Mouse (Mus musculus): ENCODE results near the gene Snx5. TPM values are rescaled to one million over a fixed set of nuclear protein-coding genes. Genes with fewer than 3 reads are reported as not detected.

The Snx5 gene
- polyA plus RNA-seq, 1 experiment from 2014 or later: 62.8 TPM

DNA sequence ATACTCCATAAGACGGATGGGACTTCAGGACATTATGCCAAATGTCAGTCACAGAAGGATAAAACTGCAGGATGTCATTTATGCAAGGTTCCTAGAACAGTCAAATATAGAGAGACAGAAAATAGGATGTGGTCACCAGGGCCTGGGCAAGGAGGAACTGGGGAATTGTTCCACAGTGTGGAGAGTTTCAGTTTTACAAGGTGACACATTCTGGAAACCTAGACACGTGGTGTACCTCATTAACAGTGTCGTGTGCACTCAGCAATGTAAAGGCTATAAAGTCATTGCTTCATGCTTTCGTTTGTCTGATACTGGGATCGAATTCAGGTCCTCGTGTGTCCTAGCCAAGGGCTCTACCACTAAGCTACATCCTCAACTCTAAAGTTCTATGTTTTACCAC lies 56.9 kb downstream of the Snx5 start:
- 92% methylated on average over 6 of the region's 6 CpGs for WGBS

GRCm38 (mm10) chr2:144209425-144209824 lies 61.3 kb downstream of the Snx5 start:
- no peak for ATAC-seq (replicated peaks)
- H3K4me2 ChIP-seq: no peak overlapping the region
- H3K36me3 ChIP-seq (replicated peaks): no peaks in the 10 kb centered on the region
- H3K4me1 ChIP-seq: no peaks in the 10 kb centered on the region
- H3K4me3 ChIP-seq: no peak overlapping the region
- 90% methylated on average over 3 of the region's 3 CpGs for WGBS
- no peaks in the 10 kb centered on the region for H3K27me3 ChIP-seq (replicated peaks)
- no peak overlapping the region for H3K27ac ChIP-seq
- no peaks in the 10 kb centered on the region for H3K9me3 ChIP-seq
- no peak overlapping the region for H3K9ac ChIP-seq

More for the DNA sequence above, 56.9 kb downstream of the Snx5 start:
- Histone ChIP-seq H3K4me2 (no peak overlapping the region), H3K27ac (no peak overlapping the region), H3K9me3 (no peaks in the 10 kb centered on the region), H3K27me3 (replicated peaks) (no peaks in the 10 kb centered on the region), H3K9ac (no peak overlapping the region), H3K4me3 (no peak overlapping the region), H3K4me1 (peaks cover 10% of the 10 kb centered on the region), H3K36me3 (replicated peaks) (no peaks in the 10 kb centered on the region)
- no peak for ATAC-seq (replicated peaks)

- Histone ChIP-seq H3K9ac (no peak overlapping the region), H3K36me3 (replicated peaks) (no peaks in the 10 kb centered on the region), H3K4me2 (no peak overlapping the region), H3K27me3 (replicated peaks) (no peaks in the 10 kb centered on the region), H3K27ac (no peak overlapping the region), H3K9me3 (no peaks in the 10 kb centered on the region), H3K4me3 (no peak overlapping the region), H3K4me1 (no peaks in the 10 kb centered on the region)
- ATAC-seq (replicated peaks): no peak
- WGBS: 89% methylated on average over 1 of the region's 1 CpGs
These were observed 63.3 kb downstream of the Snx5 start for GRCm38 (mm10) chr2:144207365-144207764.

- 91% methylated on average over 5 of the region's 5 CpGs for WGBS
- Histone ChIP-seq H3K27ac (no peak overlapping the region), H3K4me3 (no peak overlapping the region), H3K4me2 (no peak overlapping the region), H3K9ac (no peak overlapping the region), H3K27me3 (replicated peaks) (no peaks in the 10 kb centered on the region), H3K36me3 (replicated peaks) (no peaks in the 10 kb centered on the region), H3K9me3 (no peaks in the 10 kb centered on the region), H3K4me1 (no peaks in the 10 kb centered on the region)
- ATAC-seq (replicated peaks): no peak
These were observed 67.7 kb downstream of the Snx5 start for GRCm38 (mm10) chr2:144203001-144203400.

DNA sequence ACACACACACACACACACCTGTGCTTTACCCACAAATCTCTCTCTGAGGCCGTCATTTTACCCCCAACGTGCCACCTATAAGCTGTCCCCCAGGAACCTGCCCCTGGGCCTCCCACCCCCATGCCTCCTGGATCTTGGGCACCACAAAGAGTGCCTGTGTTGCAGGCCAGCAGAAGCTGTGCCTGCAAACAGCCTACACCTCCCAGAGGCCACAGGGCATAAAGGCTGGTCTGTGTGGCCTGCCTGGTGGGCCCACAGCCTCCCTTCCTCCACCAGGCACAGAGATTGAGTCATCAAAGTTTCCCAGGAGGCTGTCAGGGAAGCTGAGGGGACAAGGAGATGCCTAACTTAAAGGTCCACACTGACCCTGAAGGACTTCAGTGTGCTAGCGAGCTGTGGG lies 68.1 kb downstream of the Snx5 start:
- H3K4me1 ChIP-seq: no peaks in the 10 kb centered on the region
- no peaks in the 10 kb centered on the region for H3K27me3 ChIP-seq (replicated peaks)
- 77% methylated on average over 3 of the region's 3 CpGs for WGBS
- H3K27ac ChIP-seq: no peak overlapping the region
- no peaks in the 10 kb centered on the region for H3K9me3 ChIP-seq
- H3K36me3 ChIP-seq (replicated peaks): no peaks in the 10 kb centered on the region
- no peak overlapping the region for H3K4me3 ChIP-seq
- no peak overlapping the region for H3K4me2 ChIP-seq
- no peak overlapping the region for H3K9ac ChIP-seq
- 0 out of 2 replicates have a peak, but pooled peaks have one; percentile 17 for ATAC-seq (replicated peaks)

GRCm38 (mm10) chr2:144202151-144202550 lies 68.6 kb downstream of the Snx5 start:
- Histone ChIP-seq H3K4me1 (no peaks in the 10 kb centered on the region), H3K4me3 (no peak overlapping the region), H3K36me3 (replicated peaks) (no peaks in the 10 kb centered on the region), H3K27me3 (replicated peaks) (no peaks in the 10 kb centered on the region), H3K27ac (no peak overlapping the region), H3K9ac (no peak overlapping the region), H3K4me2 (no peak overlapping the region), H3K9me3 (no peaks in the 10 kb centered on the region)
- WGBS: 67% methylated on average over 4 of the region's 4 CpGs
- ATAC-seq (replicated peaks): no peak

Other genes starting within 250 kb of the Snx5 start
- not detected in 2 replicates for gene Banf2, start 237.8 kb downstream of the Snx5 start, polyA plus RNA-seq (2015; fragmentation: Nextera tagmentation; extraction: Ambion mirVana)
- gene Mgme1, start 243 bp downstream of the Snx5 start, polyA plus RNA-seq (2015; fragmentation: Nextera tagmentation; extraction: Ambion mirVana): 11.5 and 12.3 TPM in 2 replicates
- not detected in 2 replicates for gene Ovol2, start 61.2 kb upstream of the Snx5 start, polyA plus RNA-seq (2015; fragmentation: Nextera tagmentation; extraction: Ambion mirVana)
- 29.1 and 30.7 TPM in 2 replicates for gene Kat14, start 98.1 kb upstream of the Snx5 start, polyA plus RNA-seq (2015; fragmentation: Nextera tagmentation; extraction: Ambion mirVana)
- 0.51 and 2.9 TPM in 2 replicates for gene Pet117, start 98.1 kb upstream of the Snx5 start, polyA plus RNA-seq (2015; fragmentation: Nextera tagmentation; extraction: Ambion mirVana)

Data from midbrain, embryonic 15.5 days (tissue).